Mouse (Mus musculus): ENCODE measurements at regions not wholly inside any gene's neighbourhood (a gene's known extent, or its start where the extent isn't known, plus 50 kb on each side); places are given as distances from the start of the nearest gene placed in this dataset.

DNA sequence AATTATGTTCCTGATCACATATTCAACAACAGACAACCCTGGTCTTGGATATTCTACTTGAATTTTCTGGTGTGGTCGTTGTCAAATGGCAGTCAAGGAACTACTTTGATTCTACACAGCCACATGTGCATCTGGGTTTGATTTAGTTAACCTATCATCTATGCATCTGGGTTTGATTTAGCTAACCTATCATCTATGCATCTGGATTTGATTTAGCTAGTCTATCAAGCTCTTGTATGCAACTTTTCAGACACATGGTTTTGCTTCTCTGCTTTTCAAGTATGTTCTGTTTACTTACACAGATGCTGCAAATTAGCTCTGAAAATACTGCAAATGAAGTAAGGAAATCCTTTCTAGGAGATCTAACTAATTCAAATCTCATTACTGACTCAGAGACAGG is 117.4 kb upstream of the Otud4 start:
- Histone ChIP-seq H3K4me1 (ENCODE audit: insufficient read depth, low read length) (no peaks in the 10 kb centered on the region), H3K36me3 (ENCODE audit: insufficient read depth, low read length) (no peaks in the 10 kb centered on the region), H3K27me3 (ENCODE audit: insufficient read depth, low read length) (no peaks in the 10 kb centered on the region), H3K27ac (no peak overlapping the region), H3K4me2 (ENCODE audit: low read depth, low read length) (no peak overlapping the region), H3K9me3 (ENCODE audit: low read length) (no peaks in the 10 kb centered on the region), H3K4me3 (ENCODE audit: low read length) (no peak overlapping the region), H3K9ac (replicated peaks; ENCODE audit: low read length) (no peak overlapping the region)
- WGBS: 55% methylated on average over 1 of the region's 1 CpGs
- ATAC-seq: no peak
- DNase-seq (ENCODE audit: low spot score): peak; percentile 34
- TF ChIP-seq CTCF (IDR thresholded peaks at IDR 0.05; ENCODE audit: low read depth): no peak

DNA sequence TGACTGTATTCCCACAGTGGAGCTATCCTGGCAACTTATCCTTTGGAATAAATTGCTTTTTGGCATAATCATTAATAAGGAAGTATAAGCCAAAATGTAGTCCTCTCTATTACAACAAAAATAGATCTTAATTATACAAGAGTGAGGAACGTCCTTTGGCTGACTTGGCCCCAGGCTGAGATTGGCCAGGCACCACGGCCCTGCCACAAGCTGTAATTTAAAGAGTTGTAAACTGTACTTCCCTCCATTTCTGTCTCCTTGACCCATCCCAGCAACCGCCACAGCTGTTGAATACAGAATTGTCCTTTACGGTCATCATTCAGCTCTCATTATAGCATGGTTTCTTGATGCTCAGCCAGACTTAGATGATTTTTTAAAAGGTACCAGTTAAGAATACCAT is 119.6 kb upstream of the Smad1 start:
- DNase-seq (ENCODE audit: low spot score) (no peak), ATAC-seq (no peak)
- Histone ChIP-seq H3K27me3 (ENCODE audit: insufficient read depth, low read length) (no peaks in the 10 kb centered on the region), H3K4me3 (ENCODE audit: low read length) (no peak overlapping the region), H3K4me2 (ENCODE audit: low read depth, low read length) (no peak overlapping the region), H3K9me3 (ENCODE audit: low read length) (no peaks in the 10 kb centered on the region), H3K27ac (no peak overlapping the region), H3K4me1 (ENCODE audit: insufficient read depth, low read length) (no peaks in the 10 kb centered on the region), H3K9ac (replicated peaks; ENCODE audit: low read length) (no peak overlapping the region), H3K36me3 (ENCODE audit: insufficient read depth, low read length) (no peaks in the 10 kb centered on the region)
- TF ChIP-seq CTCF (IDR thresholded peaks at IDR 0.05; ENCODE audit: low read depth): no peak
- WGBS: 82% methylated on average over 4 of the region's 4 CpGs

DNA sequence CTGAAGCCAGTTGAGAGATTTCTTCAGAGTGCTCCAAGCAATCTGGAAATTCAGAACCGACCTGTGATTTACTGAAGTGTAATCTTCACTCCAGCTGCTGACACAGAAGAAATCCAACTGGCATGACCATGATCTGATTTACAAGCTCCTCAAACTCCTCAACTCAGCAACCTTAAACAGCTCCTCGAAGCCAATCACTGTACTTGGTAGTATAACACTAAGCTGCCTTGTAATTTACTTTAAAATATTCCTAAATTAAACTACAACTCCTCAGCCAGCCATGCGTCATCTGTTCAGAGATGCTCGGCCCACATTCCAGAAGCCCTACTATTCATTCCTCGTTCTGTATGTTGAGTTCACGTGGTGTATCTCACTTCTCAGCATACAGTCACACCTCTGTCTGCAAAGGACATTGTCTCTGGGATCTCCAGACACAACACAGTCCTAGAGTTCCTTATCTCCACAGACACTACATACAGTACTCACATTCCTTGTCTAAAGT is 116.0 kb upstream of the Smad1 start:
- TF ChIP-seq CTCF (IDR thresholded peaks at IDR 0.05; ENCODE audit: low read depth): no peak
- ATAC-seq: no peak
- WGBS: 85% methylated on average over 6 of the region's 6 CpGs

DNA sequence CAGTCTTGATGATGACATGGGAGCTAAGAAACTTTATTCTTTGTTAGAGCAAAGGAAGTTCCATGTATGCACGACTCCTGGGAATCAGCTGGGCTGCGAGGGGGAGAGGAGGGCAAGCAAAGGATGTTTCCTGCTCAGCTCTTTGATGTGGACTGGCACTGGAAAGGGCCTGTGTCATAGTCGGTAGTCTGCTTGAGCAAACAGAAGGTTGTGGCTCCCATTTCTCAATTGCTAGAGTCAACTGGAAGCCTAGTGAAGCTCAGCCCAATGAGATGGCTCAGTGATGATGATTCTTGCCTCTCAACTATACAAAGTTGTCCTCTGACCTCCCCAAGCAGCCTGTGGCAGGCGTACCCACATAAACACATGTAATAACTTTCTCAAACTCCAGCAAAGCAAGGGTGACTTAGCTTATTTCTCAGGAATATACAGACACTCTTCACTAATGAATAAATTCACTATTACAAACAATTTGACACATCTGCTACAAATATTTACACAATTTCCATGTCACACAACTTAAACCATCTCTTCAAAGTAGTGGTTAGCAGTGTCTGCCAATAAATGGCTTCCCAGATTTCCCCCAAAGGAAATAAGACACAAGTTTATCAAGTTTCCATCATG is 115.4 kb upstream of the Smad1 start:
- TF ChIP-seq CTCF (IDR thresholded peaks at IDR 0.05; ENCODE audit: low read depth): no peak
- Histone ChIP-seq H3K4me1 (ENCODE audit: insufficient read depth, low read length) (no peaks in the 10 kb centered on the region), H3K9me3 (ENCODE audit: low read length) (no peaks in the 10 kb centered on the region), H3K27me3 (ENCODE audit: insufficient read depth, low read length) (no peaks in the 10 kb centered on the region), H3K9ac (replicated peaks; ENCODE audit: low read length) (no peak overlapping the region), H3K4me2 (ENCODE audit: low read depth, low read length) (no peak overlapping the region), H3K36me3 (ENCODE audit: insufficient read depth, low read length) (no peaks in the 10 kb centered on the region), H3K27ac (no peak overlapping the region), H3K4me3 (ENCODE audit: low read length) (no peak overlapping the region)
- 69% methylated on average over 4 of the region's 4 CpGs for WGBS
- ATAC-seq (no peak), DNase-seq (ENCODE audit: low spot score) (no peak)

More for the DNA sequence above, 116.0 kb upstream of the Smad1 start:
- Histone ChIP-seq H3K36me3 (ENCODE audit: insufficient read depth, low read length) (no peaks in the 10 kb centered on the region), H3K4me3 (ENCODE audit: low read length) (no peak overlapping the region), H3K9me3 (ENCODE audit: low read length) (no peaks in the 10 kb centered on the region), H3K4me1 (ENCODE audit: insufficient read depth, low read length) (no peaks in the 10 kb centered on the region), H3K27me3 (ENCODE audit: insufficient read depth, low read length) (no peaks in the 10 kb centered on the region), H3K4me2 (ENCODE audit: low read depth, low read length) (no peak overlapping the region), H3K27ac (no peak overlapping the region), H3K9ac (replicated peaks; ENCODE audit: low read length) (no peak overlapping the region)
- no peak for DNase-seq (ENCODE audit: low spot score)

DNA sequence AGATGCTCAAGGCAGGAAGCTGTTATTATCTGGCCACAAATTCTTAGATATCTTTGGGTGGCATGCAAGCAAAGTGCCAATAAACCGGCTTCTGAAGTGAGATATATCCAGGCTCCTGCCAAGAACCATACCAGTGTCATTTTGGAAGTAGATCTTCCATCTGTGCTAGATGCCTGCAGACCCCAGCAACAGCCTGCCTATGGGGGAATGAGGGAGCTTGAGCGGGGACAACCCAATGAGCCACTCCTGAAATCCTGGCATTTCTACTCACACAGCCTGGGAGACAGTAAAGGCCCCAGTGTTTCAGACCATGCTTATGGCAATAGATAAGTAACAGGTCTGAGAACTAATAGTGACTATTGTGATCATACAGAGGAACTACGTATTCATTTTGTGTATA is 109.3 kb upstream of the Smad1 start:
- no peak overlapping the region for H3K9ac ChIP-seq (replicated peaks; ENCODE audit: low read length)
- no peaks in the 10 kb centered on the region for H3K27me3 ChIP-seq (ENCODE audit: insufficient read depth, low read length)
- no peaks in the 10 kb centered on the region for H3K36me3 ChIP-seq (ENCODE audit: insufficient read depth, low read length)
- no peak overlapping the region for H3K4me2 ChIP-seq (ENCODE audit: low read depth, low read length)
- ATAC-seq (no peak), DNase-seq (ENCODE audit: low spot score) (no peak)
- H3K27ac ChIP-seq: no peak overlapping the region
- no peak for TF ChIP-seq CTCF (IDR thresholded peaks at IDR 0.05; ENCODE audit: low read depth)
- WGBS: 89% methylated on average over 3 of the region's 3 CpGs
- no peaks in the 10 kb centered on the region for H3K9me3 ChIP-seq (ENCODE audit: low read length)
- H3K4me3 ChIP-seq (ENCODE audit: low read length): no peak overlapping the region
- no peaks in the 10 kb centered on the region for H3K4me1 ChIP-seq (ENCODE audit: insufficient read depth, low read length)

DNA sequence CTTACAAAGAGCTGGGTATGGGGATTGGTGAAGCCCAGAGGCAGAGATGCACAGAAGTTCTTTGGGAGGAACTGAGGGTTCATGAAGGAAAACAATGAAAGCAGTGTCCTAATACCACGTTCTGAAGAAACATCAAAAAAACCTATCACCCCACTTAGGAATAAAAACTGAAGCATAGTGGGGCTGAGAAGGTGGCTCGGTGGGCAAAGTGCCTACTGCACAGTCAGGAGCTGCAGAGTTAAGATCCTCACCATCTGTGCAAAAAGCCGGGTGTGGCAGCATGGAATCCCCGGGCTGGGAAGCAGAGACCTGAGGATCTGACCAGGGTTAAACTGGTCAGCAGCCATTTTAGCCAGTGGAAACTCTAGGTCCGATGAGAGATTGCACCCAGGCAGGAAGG is 106.1 kb upstream of the Smad1 start:
- H3K4me1 ChIP-seq (ENCODE audit: insufficient read depth, low read length): no peaks in the 10 kb centered on the region
- no peak overlapping the region for H3K27ac ChIP-seq
- H3K9ac ChIP-seq (replicated peaks; ENCODE audit: low read length): no peak overlapping the region
- TF ChIP-seq CTCF (IDR thresholded peaks at IDR 0.05; ENCODE audit: low read depth): no peak
- no peaks in the 10 kb centered on the region for H3K9me3 ChIP-seq (ENCODE audit: low read length)
- ATAC-seq: no peak
- no peak overlapping the region for H3K4me2 ChIP-seq (ENCODE audit: low read depth, low read length)
- DNase-seq (ENCODE audit: low spot score): no peak
- H3K4me3 ChIP-seq (ENCODE audit: low read length): no peak overlapping the region
- WGBS: 66% methylated on average over 5 of the region's 5 CpGs
- H3K36me3 ChIP-seq (ENCODE audit: insufficient read depth, low read length): no peaks in the 10 kb centered on the region
- H3K27me3 ChIP-seq (ENCODE audit: insufficient read depth, low read length): no peaks in the 10 kb centered on the region

DNA sequence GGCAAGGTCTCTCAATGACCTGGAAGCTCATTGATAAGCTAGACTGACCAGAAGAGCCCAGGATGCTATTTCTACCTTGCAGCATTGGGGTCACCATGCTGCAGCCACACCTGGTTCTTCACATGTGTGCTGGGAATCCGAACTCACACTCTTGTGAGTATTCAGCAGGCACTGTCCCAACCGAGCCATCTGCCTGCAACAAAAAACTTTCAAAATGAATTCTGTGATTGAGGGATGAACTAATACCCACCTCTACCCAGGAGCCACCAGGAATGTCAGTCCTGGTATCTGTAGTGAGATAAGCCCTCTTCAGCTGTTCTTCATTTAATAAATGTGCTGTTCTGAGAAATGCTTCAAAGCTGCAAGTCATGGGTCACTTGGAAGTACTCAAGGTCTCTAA is 104.6 kb upstream of the Smad1 start:
- 78% methylated on average over 2 of the region's 2 CpGs for WGBS
- Histone ChIP-seq H3K27ac (no peak overlapping the region), H3K27me3 (ENCODE audit: insufficient read depth, low read length) (no peaks in the 10 kb centered on the region), H3K4me2 (ENCODE audit: low read depth, low read length) (no peak overlapping the region), H3K4me3 (ENCODE audit: low read length) (no peak overlapping the region), H3K36me3 (ENCODE audit: insufficient read depth, low read length) (no peaks in the 10 kb centered on the region), H3K9me3 (ENCODE audit: low read length) (no peaks in the 10 kb centered on the region), H3K9ac (replicated peaks; ENCODE audit: low read length) (no peak overlapping the region), H3K4me1 (ENCODE audit: insufficient read depth, low read length) (no peaks in the 10 kb centered on the region)
- ATAC-seq (no peak), DNase-seq (ENCODE audit: low spot score) (no peak)
- no peak for TF ChIP-seq CTCF (IDR thresholded peaks at IDR 0.05; ENCODE audit: low read depth)

Data from hindbrain, postnatal 0 days (tissue).